Mouse (Mus musculus) intestine, embryonic 14.5 days (tissue): ENCODE results near the gene Srr. TPM values are rescaled to one million over a fixed set of nuclear protein-coding genes. Genes with fewer than 3 reads are reported as not detected.
A peak's percentile ranks its signal among the peaks of the same experiment; 100 is the strongest.

Source experiments
- ATAC-seq: fragments of 200-750 bp; cut with Nextera tagmentation; replicated peaks from 2 replicates; pipeline ENCODE4 v1.8.0; 2017; ENCODE audit warnings: low read depth, moderate number of reproducible peaks, moderate TSS enrichment, moderate library complexity; ENCODE audit not compliant: low FRiP score, low TSS enrichment
- DNase-seq: peaks from one replicate; pipeline ENCODE4 v3.0.0-alpha.2; 2018; ENCODE audit warnings: low spot score
- H3K27ac ChIP-seq: fragments of 300-500 bp; sonication (generic); 2 replicates; pipeline ENCODE4 v1.5.1; 2014; ENCODE audit warnings: low read depth, mild to moderate bottlenecking, control low read depth
- H3K27me3 ChIP-seq: fragments of 300-500 bp; sonication (generic); replicated peaks from 2 replicates; pipeline ENCODE4 v1.6.1; 2014; ENCODE audit warnings: low read length, control low read depth; ENCODE audit not compliant: control insufficient read depth, insufficient read depth
- H3K36me3 ChIP-seq: fragments of 300-500 bp; sonication (generic); 2 replicates; pipeline ENCODE4 v1.6.1; 2014; ENCODE audit warnings: low read length, control low read depth; ENCODE audit not compliant: control insufficient read depth, insufficient read depth
- H3K4me1 ChIP-seq: fragments of 300-500 bp; sonication (generic); replicated peaks from 2 replicates; pipeline ENCODE4 v1.6.1; 2014; ENCODE audit warnings: low read length, control low read depth, mixed read lengths; ENCODE audit not compliant: control insufficient read depth, insufficient read depth
- H3K4me2 ChIP-seq: fragments of 300-500 bp; sonication (generic); 2 replicates; pipeline ENCODE4 v1.6.1; 2014; ENCODE audit warnings: low read length
- H3K4me3 ChIP-seq: fragments of 300-500 bp; sonication (generic); 2 replicates; pipeline ENCODE4 v1.5.1; 2014; ENCODE audit warnings: low read depth, low read length, control low read depth, mixed read lengths
- H3K9ac ChIP-seq: fragments of 300-500 bp; sonication (generic); 2 replicates; pipeline ENCODE4 v1.6.1; 2014; ENCODE audit warnings: mild to moderate bottlenecking, low read length
- H3K9me3 ChIP-seq: fragments of 300-500 bp; sonication (generic); 2 replicates; pipeline ENCODE4 v1.6.1; 2016; ENCODE audit warnings: low read length, control low read depth; ENCODE audit not compliant: control insufficient read depth
- WGBS: fragments of 180-500 bp; shearing (Covaris S2); extraction: QIAGEN DNeasy Blood & Tissue Kit; methylation state at CpG from one replicate; pipeline ENCODE4 v1.1.7; 2014; 5-methylcytosine and 5-hydroxymethylcytosine counted together
- polyA plus RNA-seq: library from polyadenylated mRNA; unstranded; fragments of >200 nt; fragmentation: Nextera tagmentation; extraction: Ambion mirVana; gene quantifications from 2 replicates; pipeline ENCODE4 v1.2.1, GENCODE M21; 2014

Gene Srr
- polyA plus RNA-seq, 1 experiment from 2014 or later: 17.2 TPM

DNA sequence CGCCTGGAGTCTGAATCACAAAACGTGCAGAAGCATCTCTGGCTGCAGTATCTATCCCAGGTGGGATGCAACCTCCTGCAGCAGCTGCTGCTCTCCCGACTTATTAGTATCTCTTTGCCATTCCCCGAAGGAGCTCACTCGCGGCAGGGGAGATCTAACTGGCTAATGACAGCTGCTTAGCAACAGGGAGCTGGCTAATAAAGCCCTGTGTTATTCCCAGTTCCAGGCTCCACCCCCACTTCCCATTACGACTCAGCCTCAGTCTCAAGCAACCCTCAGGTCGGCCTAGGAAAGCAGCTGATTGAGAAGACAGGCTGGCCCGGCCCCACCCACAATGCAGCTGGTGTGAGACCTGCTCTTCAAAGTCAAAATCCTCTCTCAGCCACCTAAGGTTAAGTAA, 48.9 kb downstream of the Srr start:
- peak overlapping the region; percentile 31 for H3K4me2 ChIP-seq

DNA sequence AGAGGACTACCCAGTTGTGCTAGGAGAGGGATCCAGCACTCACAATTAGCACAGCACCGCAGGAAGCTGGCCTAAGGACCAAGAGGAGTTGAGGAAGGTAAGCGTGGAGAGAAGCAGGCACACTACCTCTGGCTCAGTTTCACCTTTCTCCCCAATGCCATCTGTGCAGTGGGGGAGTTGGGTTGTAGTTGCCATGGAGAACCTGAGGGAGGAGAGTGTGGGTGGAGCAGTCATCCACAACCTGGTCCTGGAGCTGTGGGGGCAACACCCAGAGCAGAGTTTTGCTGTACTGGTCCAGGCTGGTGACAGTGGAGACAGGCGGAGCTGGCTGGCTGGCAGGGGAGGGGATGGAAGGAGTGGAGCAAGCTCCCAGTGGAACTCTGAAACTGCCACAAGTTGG, 51.1 kb downstream of the Srr start:
- DNase-seq: no peak
- no peak overlapping the region for H3K9ac ChIP-seq
- ATAC-seq: no peak

More for the DNA sequence above, 48.9 kb downstream of the Srr start:
- H3K9ac ChIP-seq: no peak overlapping the region
- DNase-seq (peak; percentile 65), ATAC-seq (peak; percentile 87)
- no peaks in the 10 kb centered on the region for H3K36me3 ChIP-seq
- 2% methylated on average over 9 of the region's 9 CpGs for WGBS
- no peaks in the 10 kb centered on the region for H3K27me3 ChIP-seq
- H3K4me3 ChIP-seq: no peak overlapping the region
- H3K4me1 ChIP-seq: peaks cover 12% of the 10 kb centered on the region; the same call in 1 of the 2 replicates
- H3K9me3 ChIP-seq: no peaks in the 10 kb centered on the region
- no peak overlapping the region for H3K27ac ChIP-seq

DNA sequence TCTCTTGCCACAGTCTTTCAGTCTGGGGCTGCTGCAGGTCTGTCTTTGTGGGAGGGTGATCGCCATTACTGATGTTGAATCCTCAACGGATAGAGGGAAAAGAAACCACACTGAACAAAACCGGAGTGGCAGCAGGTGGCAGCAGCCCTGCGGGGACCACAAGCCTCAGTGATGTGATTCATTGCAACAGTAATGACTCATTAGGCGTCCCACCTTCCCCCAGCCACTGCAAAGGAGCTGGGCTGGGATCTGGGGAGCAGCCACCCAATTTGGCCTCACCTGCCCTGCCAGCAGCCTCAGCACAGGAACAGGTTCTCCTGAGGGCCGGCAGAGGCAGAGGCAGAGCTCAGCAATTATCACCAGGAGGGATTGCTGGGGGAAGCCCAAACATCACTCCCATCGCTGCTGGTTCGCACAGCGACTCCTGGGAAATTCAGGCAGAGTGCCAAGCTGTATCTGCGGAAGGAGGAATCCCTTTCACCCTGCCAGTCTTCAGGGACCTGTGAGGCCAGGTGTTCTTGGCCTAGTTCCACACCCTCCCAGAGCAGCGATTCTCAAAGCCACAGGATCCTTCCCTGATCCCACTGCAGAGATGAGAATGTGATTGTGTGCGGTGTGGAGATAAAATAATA, 54.6 kb downstream of the Srr start:
- 47% methylated on average over 12 of the region's 12 CpGs for WGBS
- no peak overlapping the region for H3K4me2 ChIP-seq
- H3K36me3 ChIP-seq: no peaks in the 10 kb centered on the region
- H3K4me1 ChIP-seq: no peaks in the 10 kb centered on the region
- no peak overlapping the region for H3K9ac ChIP-seq
- ATAC-seq (no peak), DNase-seq (no peak)
- no peaks in the 10 kb centered on the region for H3K27me3 ChIP-seq
- H3K27ac ChIP-seq: no peak overlapping the region
- no peak overlapping the region for H3K4me3 ChIP-seq
- no peaks in the 10 kb centered on the region for H3K9me3 ChIP-seq

More for the DNA sequence above, 51.1 kb downstream of the Srr start:
- Histone ChIP-seq H3K27me3 (no peaks in the 10 kb centered on the region), H3K9me3 (no peaks in the 10 kb centered on the region), H3K4me2 (no peak overlapping the region), H3K4me1 (peaks cover 10% of the 10 kb centered on the region; the same call in 1 of the 2 replicates), H3K36me3 (no peaks in the 10 kb centered on the region), H3K27ac (no peak overlapping the region), H3K4me3 (no peak overlapping the region)
- WGBS: 55% methylated on average over 3 of the region's 3 CpGs

DNA sequence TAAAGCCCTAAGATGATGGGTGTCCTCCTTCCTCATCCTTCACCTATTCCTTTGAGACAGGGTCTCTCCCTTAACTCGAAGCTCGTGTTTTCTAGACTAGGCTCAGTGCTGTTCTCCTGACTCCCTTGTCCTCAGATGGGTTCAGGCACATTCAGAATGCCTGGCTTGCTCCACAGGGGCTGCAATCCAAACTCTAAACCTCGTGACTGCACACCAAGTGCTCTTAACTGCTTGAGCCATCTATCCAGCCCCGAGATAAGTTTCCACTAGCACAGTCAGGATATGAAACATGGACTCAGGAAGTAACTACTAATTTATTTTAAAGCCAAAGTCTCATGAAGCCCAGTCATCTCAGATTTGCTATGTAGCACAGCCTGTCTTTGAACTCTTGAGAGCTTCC, 55.2 kb downstream of the Srr start:
- DNase-seq (no peak), ATAC-seq (no peak)
- H3K9me3 ChIP-seq: no peaks in the 10 kb centered on the region
- H3K4me3 ChIP-seq: no peak overlapping the region
- no peaks in the 10 kb centered on the region for H3K36me3 ChIP-seq
- H3K27ac ChIP-seq: no peak overlapping the region
- no peak overlapping the region for H3K9ac ChIP-seq
- H3K27me3 ChIP-seq: no peaks in the 10 kb centered on the region
- no peak overlapping the region for H3K4me2 ChIP-seq
- WGBS: 81% methylated on average over 4 of the region's 4 CpGs
- no peaks in the 10 kb centered on the region for H3K4me1 ChIP-seq

DNA sequence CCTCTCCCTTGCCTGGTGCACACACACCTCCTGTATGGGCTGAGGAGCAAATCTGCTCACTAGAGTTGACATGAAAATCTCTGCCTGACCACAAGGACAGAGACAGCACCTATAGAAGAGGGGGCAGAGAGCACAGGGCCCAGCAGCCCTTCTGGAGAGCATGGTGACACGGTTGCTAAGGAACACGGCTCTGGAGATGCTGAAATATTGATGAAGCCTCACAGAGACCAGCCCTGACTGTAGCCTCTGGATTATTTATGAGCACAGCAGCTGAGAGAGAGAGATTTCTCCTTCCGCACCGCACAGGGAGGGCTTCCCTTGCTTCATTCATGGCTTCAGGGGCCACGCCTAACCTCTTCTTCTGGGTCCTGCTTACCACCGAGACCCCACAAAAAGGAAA, 56.1 kb downstream of the Srr start:
- Histone ChIP-seq H3K27me3 (no peaks in the 10 kb centered on the region), H3K9ac (no peak overlapping the region), H3K36me3 (peaks cover 6% of the 10 kb centered on the region), H3K9me3 (no peaks in the 10 kb centered on the region), H3K4me1 (no peaks in the 10 kb centered on the region), H3K4me3 (no peak overlapping the region), H3K27ac (no peak overlapping the region), H3K4me2 (no peak overlapping the region)
- DNase-seq (no peak), ATAC-seq (no peak)
- WGBS: 72% methylated on average over 6 of the region's 6 CpGs

DNA sequence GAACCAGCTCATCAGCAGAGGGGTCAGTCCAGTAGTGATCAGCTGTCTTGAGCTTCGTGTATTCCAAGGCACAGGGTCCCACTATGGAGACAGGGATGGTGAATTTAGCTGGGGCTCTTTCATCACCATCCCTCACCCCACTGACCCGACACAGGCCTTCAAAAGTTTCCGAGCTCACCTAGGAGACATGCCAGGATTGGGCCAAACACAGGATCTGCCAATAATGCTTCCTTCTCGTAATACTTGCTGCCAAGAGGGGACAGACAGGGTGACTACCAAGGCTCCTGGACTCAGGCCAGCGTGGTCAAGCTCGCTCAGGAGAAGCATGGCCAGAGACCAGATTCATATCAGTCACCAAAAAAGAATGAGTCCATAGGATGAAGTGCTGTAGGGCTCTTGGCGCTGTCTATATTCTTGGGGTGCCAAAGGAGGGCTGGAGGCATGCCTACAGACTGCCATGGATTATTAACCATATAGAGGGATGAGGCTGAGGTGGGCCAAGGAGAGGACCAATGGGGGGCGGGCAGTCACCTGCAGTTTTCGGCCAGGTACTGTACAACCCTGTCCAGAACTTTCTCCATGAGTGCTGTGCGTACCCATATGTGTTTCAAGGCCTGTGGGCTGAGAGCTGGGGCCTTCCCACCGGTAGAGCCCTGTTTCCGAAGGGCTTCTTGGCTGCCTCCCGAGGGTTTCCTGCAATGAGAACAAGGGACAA, 57.5 kb downstream of the Srr start:
- no peaks in the 10 kb centered on the region for H3K4me1 ChIP-seq
- 90% methylated on average over 13 of the region's 13 CpGs for WGBS
- no peak for DNase-seq
- H3K27ac ChIP-seq: no peak overlapping the region
- H3K27me3 ChIP-seq: no peaks in the 10 kb centered on the region
- H3K9ac ChIP-seq: no peak overlapping the region
- no peak overlapping the region for H3K4me2 ChIP-seq
- H3K9me3 ChIP-seq: no peaks in the 10 kb centered on the region
- ATAC-seq: no peak
- H3K36me3 ChIP-seq: peaks cover 8% of the 10 kb centered on the region
- H3K4me3 ChIP-seq: no peak overlapping the region

DNA sequence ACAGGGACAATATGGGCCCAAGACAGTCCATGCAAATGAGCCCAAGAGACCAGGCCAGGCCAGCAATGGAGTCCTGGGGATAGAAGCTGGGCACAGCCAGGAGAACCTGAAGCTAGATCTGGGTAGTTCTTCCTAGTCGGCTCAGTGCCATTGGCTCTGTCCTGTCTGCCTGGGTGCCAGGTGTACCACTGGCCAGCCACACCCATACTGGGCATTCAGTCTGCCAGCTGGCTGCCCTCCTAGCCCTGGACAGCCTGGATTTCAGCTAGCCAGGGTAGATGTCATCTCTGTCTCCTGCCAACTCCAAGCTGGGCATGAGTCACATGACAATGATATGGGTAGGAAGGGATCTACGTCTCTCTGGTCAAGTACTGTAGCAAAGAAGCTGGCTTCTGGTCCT, 58.6 kb downstream of the Srr start:
- H3K9me3 ChIP-seq: no peaks in the 10 kb centered on the region
- no peak overlapping the region for H3K27ac ChIP-seq
- H3K27me3 ChIP-seq: no peaks in the 10 kb centered on the region
- WGBS: 96% methylated on average over 2 of the region's 2 CpGs
- peaks cover 8% of the 10 kb centered on the region for H3K36me3 ChIP-seq
- H3K4me1 ChIP-seq: no peaks in the 10 kb centered on the region
- H3K4me2 ChIP-seq: no peak overlapping the region
- ATAC-seq (no peak), DNase-seq (no peak)
- no peak overlapping the region for H3K4me3 ChIP-seq
- H3K9ac ChIP-seq: no peak overlapping the region

DNA sequence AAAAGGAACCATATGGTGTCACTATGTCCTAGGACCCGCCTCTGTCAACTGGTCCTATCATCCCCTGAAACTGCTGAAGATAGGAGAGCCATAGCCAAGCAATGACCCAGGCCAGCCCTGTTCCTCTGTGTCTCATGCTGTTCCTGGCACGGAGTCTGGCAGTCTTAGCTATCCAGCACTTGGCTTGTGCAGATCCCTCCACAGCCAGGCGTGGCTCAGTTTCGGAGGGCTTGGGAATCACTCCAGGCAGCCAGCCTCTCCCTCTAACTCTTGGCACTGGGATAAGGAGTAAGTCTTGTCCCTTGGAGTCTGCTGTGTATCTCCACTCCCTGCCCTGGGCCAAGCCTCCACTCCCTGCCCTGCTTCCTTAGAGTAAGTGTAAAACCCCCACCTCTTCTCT, 59.1 kb downstream of the Srr start:
- Histone ChIP-seq H3K27me3 (no peaks in the 10 kb centered on the region), H3K4me2 (no peak overlapping the region), H3K27ac (no peak overlapping the region), H3K9me3 (no peaks in the 10 kb centered on the region), H3K36me3 (peaks cover 8% of the 10 kb centered on the region), H3K4me1 (no peaks in the 10 kb centered on the region), H3K4me3 (no peak overlapping the region), H3K9ac (no peak overlapping the region)
- 85% methylated on average over 4 of the region's 4 CpGs for WGBS
- DNase-seq (no peak), ATAC-seq (no peak)

DNA sequence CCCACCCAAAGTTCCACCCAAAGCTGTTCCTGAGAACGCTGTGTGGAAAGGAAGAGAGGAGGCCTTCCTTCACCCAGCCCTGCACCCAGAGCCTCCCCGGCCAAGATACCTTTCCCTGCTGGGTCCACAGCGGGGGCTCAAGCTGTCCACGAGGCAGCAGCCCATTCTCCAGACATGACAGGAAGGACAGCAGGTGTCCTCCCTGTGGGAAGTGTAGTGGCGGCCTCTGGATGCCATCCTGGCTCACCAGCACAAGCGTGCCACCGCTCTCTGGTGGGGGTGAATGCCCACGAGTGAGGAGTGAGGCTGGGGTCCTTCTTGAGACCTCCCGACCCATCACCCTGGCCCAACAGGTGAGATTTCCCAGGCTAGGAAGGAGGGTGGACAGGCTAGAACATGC, 60.5 kb downstream of the Srr start:
- Histone ChIP-seq H3K27me3 (no peaks in the 10 kb centered on the region), H3K9ac (no peak overlapping the region), H3K4me3 (no peak overlapping the region), H3K27ac (no peak overlapping the region), H3K4me2 (no peak overlapping the region), H3K36me3 (peaks cover 8% of the 10 kb centered on the region), H3K4me1 (no peaks in the 10 kb centered on the region), H3K9me3 (no peaks in the 10 kb centered on the region)
- DNase-seq (no peak), ATAC-seq (no peak)
- WGBS: 84% methylated on average over 9 of the region's 9 CpGs
